Mouse (Mus musculus) bone marrow macrophage, adult 2 months (primary cell): ENCODE results near the gene Marveld2.

Experiments
- CTCF ChIP-seq: IDR thresholded peaks from 2 replicates; pipeline ENCODE4 v1.5.1; 2012; ENCODE audit warnings: low read depth, mild to moderate bottlenecking, low read length, moderate library complexity
- POLR2A ChIP-seq: IDR thresholded peaks from 2 replicates; pipeline ENCODE4 v1.6.1; 2012; ENCODE audit warnings: mild to moderate bottlenecking, low read depth, low read length, borderline replicate concordance

DNA sequence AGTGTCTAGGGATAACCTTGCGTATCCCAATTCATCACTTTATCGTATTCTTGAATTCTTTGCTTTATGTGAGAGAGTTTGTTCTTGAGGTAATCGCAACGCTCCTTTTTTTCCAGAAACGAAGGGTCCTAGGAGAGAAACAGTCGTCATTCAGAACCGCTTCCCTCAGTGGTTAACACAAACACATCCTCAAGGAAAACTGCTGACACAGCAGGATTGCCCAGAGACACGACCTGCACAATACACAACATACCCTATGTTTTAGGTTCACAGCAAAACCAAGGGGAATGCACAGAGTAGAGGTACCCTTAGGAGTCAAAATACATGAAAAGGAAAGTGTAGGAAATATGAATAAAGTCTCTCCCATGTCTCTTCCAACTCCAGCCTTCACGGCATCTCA, 19.5 kb downstream of the Marveld2 start:
- TF ChIP-seq CTCF, result no peak
- TF ChIP-seq POLR2A, result no peak
